Mouse (Mus musculus) mesoderm, embryonic 11.5 days (tissue): ENCODE results near the gene Sec22c.

Source experiments
- DNase-seq: peaks from one replicate; pipeline ENCODE4 v3.0.0-alpha.2; 2012; ENCODE audit warnings: low read depth, low spot score

Sec22c gene

GRCm38 (mm10) chr9:121704646-121705625, at the start of gene Sec22c:
Gene Sec22c, minus strand, starts transcription at chr9:121705490.
- DNase-seq: peak; percentile 94

- no peak for DNase-seq
Observed at GRCm38 (mm10) chr9:121754624-121755023, 49.3 kb upstream of the Sec22c start.

GRCm38 (mm10) chr9:121752774-121753173, 47.5 kb upstream of the Sec22c start:
- DNase-seq: no peak

- DNase-seq: no peak
Observed at GRCm38 (mm10) chr9:121744051-121744450, 38.8 kb upstream of the Sec22c start.

- no peak for DNase-seq
Observed at GRCm38 (mm10) chr9:121741168-121741567, 35.9 kb upstream of the Sec22c start.

GRCm38 (mm10) chr9:121740490-121740889, 35.2 kb upstream of the Sec22c start:
- no peak for DNase-seq

- DNase-seq: peak; percentile 66
Observed at GRCm38 (mm10) chr9:121719347-121720331, 14.3 kb upstream of the Sec22c start.

- peak; percentile 99 for DNase-seq
Observed at GRCm38 (mm10) chr9:121718792-121719318, 13.6 kb upstream of the Sec22c start, which contains the start of gene Nktr. Gene Nktr, plus strand, starts transcription at chr9:121719169.

- no peak for DNase-seq
Observed at GRCm38 (mm10) chr9:121718070-121718705, 12.9 kb upstream of the Sec22c start.

- no peak for DNase-seq
Observed at GRCm38 (mm10) chr9:121717048-121717447, 11.8 kb upstream of the Sec22c start.

GRCm38 (mm10) chr9:121710584-121710975, 5.3 kb upstream of the Sec22c start:
- no peak for DNase-seq

GRCm38 (mm10) chr9:121709898-121710583, 4.8 kb upstream of the Sec22c start, which contains the start of gene Ss18l2:
Gene Ss18l2, plus strand, starts transcription at chr9:121710329.
- DNase-seq: peak; percentile 100

GRCm38 (mm10) chr9:121708506-121709486, 3.5 kb upstream of the Sec22c start:
- DNase-seq: no peak

- DNase-seq: no peak
Observed at GRCm38 (mm10) chr9:121707801-121708200, 2.5 kb upstream of the Sec22c start.

GRCm38 (mm10) chr9:121706029-121706675, 862 bp upstream of the Sec22c start:
- DNase-seq: no peak

- DNase-seq: no peak
Observed at GRCm38 (mm10) chr9:121704261-121704645, 1.0 kb downstream of the Sec22c start.

GRCm38 (mm10) chr9:121697150-121698049, 7.9 kb downstream of the Sec22c start:
- DNase-seq: peak; percentile 66

GRCm38 (mm10) chr9:121696626-121697025, 8.7 kb downstream of the Sec22c start:
- no peak for DNase-seq
